Comparison of ENCODE assay signal across 8 mouse cellular contexts in the genomic region with DNA sequence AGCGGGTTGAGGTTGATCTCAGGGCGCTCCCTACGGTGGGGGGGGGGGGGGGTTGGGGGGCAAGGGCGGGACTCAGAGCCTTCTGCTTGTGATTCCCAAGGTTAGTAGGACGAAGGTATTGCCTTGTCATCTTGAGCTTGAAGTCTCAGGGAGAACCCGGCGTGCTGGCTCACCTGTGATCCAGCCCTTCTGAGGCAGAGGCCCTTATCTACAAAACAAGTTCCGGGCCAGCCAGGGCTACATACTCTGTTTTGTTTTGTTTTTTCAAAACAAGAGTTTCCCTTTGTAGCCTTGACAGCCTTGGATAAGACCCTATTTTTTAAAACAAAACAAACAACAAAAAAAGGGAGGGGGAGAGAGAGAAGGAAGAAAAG. TPM values are rescaled to one million over a fixed set of nuclear protein-coding genes. Genes with fewer than 3 reads are reported as not detected.
DNase-seq lines count a peak whose midpoint lies in the region; ATAC-seq and TF ChIP-seq lines count a peak whose summit lies in the region.

No protein-coding gene starts in this region.

- TF ChIP-seq CTCF in G1E (IDR thresholded peaks at IDR 0.05; ENCODE audit: low read depth, low read length) = no peak
- TF ChIP-seq CTCF in liver, postnatal 0 days (IDR thresholded peaks at IDR 0.05; ENCODE audit: low read depth) = no peak

- H3K36me3 ChIP-seq in heart, embryonic 15.5 days = no peaks in the 10 kb centered on the region
- peaks cover 34% of the 10 kb centered on the region for H3K36me3 ChIP-seq in G1E (replicated peaks)
- H3K36me3 ChIP-seq in forebrain, embryonic 15.5 days = no peaks in the 10 kb centered on the region
- H3K36me3 ChIP-seq in liver, postnatal 0 days (replicated peaks; ENCODE audit: insufficient read depth, low read length) = no peaks in the 10 kb centered on the region

- H3K9ac ChIP-seq in heart, embryonic 15.5 days = no peak overlapping the region; the same call in 1 of the 2 replicates
- no peak overlapping the region for H3K9ac ChIP-seq in forebrain, embryonic 15.5 days (replicated peaks)
- H3K9ac ChIP-seq in liver, postnatal 0 days (replicated peaks) = peak overlapping the region; percentile 47; the same call in 1 of the 2 replicates

- no peaks in the 10 kb centered on the region for H3K27me3 ChIP-seq in heart, embryonic 15.5 days
- no peaks in the 10 kb centered on the region for H3K27me3 ChIP-seq in G1E (ENCODE audit: insufficient read depth, low read length)
- no peaks in the 10 kb centered on the region for H3K27me3 ChIP-seq in forebrain, embryonic 15.5 days
- H3K27me3 ChIP-seq in liver, postnatal 0 days (ENCODE audit: insufficient read depth, low read length) = 0 out of 2 replicates have a peak, but pooled peaks cover 4% of the 10 kb centered on the region

- no peak for DNase-seq in heart, adult 9 months (ENCODE audit: low spot score in 2 of 2)
- DNase-seq in G1E (ENCODE audit: low spot score) = no peak
- no peak for DNase-seq in liver, postnatal 0 days
- no peak for DNase-seq in left cerebral cortex, adult 11 months (ENCODE audit: low spot score)
- no peak for DNase-seq in ovary, postnatal 14 days (ENCODE audit: low spot score)

- WGBS in heart, embryonic 15.5 days = under 1% methylated on average over 8 of the region's 8 CpGs
- WGBS in forebrain, embryonic 15.5 days = under 1% methylated on average over 8 of the region's 8 CpGs
- WGBS in liver, postnatal 0 days (ENCODE audit: insufficient replicate concordance) = 3% methylated on average over 8 of the region's 8 CpGs

- peak overlapping the region; percentile 65 for H3K4me3 ChIP-seq in heart, embryonic 15.5 days
- H3K4me3 ChIP-seq in G1E (ENCODE audit: low read depth, low read length) = peak overlapping the region; percentile 90
- H3K4me3 ChIP-seq in forebrain, embryonic 15.5 days = peak overlapping the region; percentile 76
- H3K4me3 ChIP-seq in liver, postnatal 0 days (ENCODE audit: low read depth, low read length) = peak overlapping the region; percentile 67

- peaks cover 9% of the 10 kb centered on the region for H3K4me1 ChIP-seq in heart, embryonic 15.5 days (replicated peaks)
- H3K4me1 ChIP-seq in G1E (ENCODE audit: insufficient read depth, low read depth, low read length) = peaks cover 36% of the 10 kb centered on the region
- H3K4me1 ChIP-seq in forebrain, embryonic 15.5 days = peaks cover 24% of the 10 kb centered on the region
- H3K4me1 ChIP-seq in liver, postnatal 0 days (ENCODE audit: insufficient read depth) = peaks cover 16% of the 10 kb centered on the region

- H3K9me3 ChIP-seq in heart, embryonic 15.5 days (replicated peaks) = no peaks in the 10 kb centered on the region
- no peaks in the 10 kb centered on the region for H3K9me3 ChIP-seq in G1E (replicated peaks)
- H3K9me3 ChIP-seq in forebrain, embryonic 15.5 days = no peaks in the 10 kb centered on the region
- H3K9me3 ChIP-seq in liver, postnatal 0 days (ENCODE audit: low read length) = no peaks in the 10 kb centered on the region

- peak overlapping the region; percentile 99 for H3K4me2 ChIP-seq in heart, embryonic 15.5 days
- H3K4me2 ChIP-seq in forebrain, embryonic 15.5 days (replicated peaks) = peak overlapping the region; percentile 88
- H3K4me2 ChIP-seq in liver, postnatal 0 days (ENCODE audit: low read depth, low read length) = peak overlapping the region; percentile 99

- no peak for TF ChIP-seq EP300 in liver, postnatal 0 days (IDR thresholded peaks at IDR 0.05; ENCODE audit: low read depth)

- no peak for ATAC-seq in heart, embryonic 15.5 days (replicated peaks; ENCODE audit: insufficient number of reproducible peaks, insufficient read depth, low FRiP score, low read depth)
- ATAC-seq in G1E (ENCODE audit: extremely low read depth, insufficient number of reproducible peaks, low FRiP score, poor library complexity, severe bottlenecking) = no peak
- no peak; the same call in 1 of the 2 replicates for ATAC-seq in forebrain, embryonic 15.5 days (replicated peaks)
- ATAC-seq in liver, postnatal 0 days = peak; percentile 52
- ATAC-seq in CD4-positive, CD25-positive, alpha-beta regulatory T cell, adult 4 months = no peak

- H3K27ac ChIP-seq in heart, embryonic 15.5 days = 0 out of 2 replicates have a peak overlapping the region, but pooled peaks have one; percentile 31
- H3K27ac ChIP-seq in forebrain, embryonic 15.5 days (replicated peaks) = peak overlapping the region; percentile 89
- H3K27ac ChIP-seq in liver, postnatal 0 days (ENCODE audit: low read depth) = peak overlapping the region; percentile 53; the same call in 1 of the 2 replicates

RNA-seq across cellular contexts. Expression of a gene that starts 0.3 kb away (rescaled TPM):
- polyA plus RNA-seq in heart, embryonic 15.5 days (2015; fragmentation: Nextera tagmentation; extraction: Ambion mirVana) = 18.1 and 27.9 TPM in 2 replicates
- total RNA-seq in G1E (2014; fragmentation: Nextera tagmentation) = 51.6 and 57.8 TPM in 2 replicates
- total RNA-seq in G1E (2017) = 35.9 and 42.9 TPM in 2 replicates
- polyA plus RNA-seq in G1E (2012) = 157 and 161 TPM in 2 replicates
- polyA plus RNA-seq in forebrain, embryonic 15.5 days (2015; fragmentation: Nextera tagmentation; extraction: Ambion mirVana) = 82.5 and 84.5 TPM in 2 replicates
- polyA plus RNA-seq in liver, postnatal 0 days (2015; fragmentation: Nextera tagmentation; extraction: Ambion mirVana) = 9.8 and 10.1 TPM in 2 replicates
- 10 to 100 TPM; 11.4 to 14.4 TPM for polyA plus RNA-seq in CD4-positive, CD25-positive, alpha-beta regulatory T cell, adult 4 months (2017; shearing (Covaris generic))

RNA-seq across cellular contexts. Expression of a gene that starts 19.3 kb away (rescaled TPM):
- polyA plus RNA-seq in heart, embryonic 15.5 days (2015; fragmentation: Nextera tagmentation; extraction: Ambion mirVana) = not detected in 2 replicates
- not detected in 2 replicates for total RNA-seq in G1E (2014; fragmentation: Nextera tagmentation)
- total RNA-seq in G1E (2017) = not detected in 2 replicates
- polyA plus RNA-seq in G1E (2012) = not detected in 2 replicates
- polyA plus RNA-seq in forebrain, embryonic 15.5 days (2015; fragmentation: Nextera tagmentation; extraction: Ambion mirVana) = not detected in 2 replicates
- polyA plus RNA-seq in liver, postnatal 0 days (2015; fragmentation: Nextera tagmentation; extraction: Ambion mirVana) = not detected in 2 replicates
- not detected for polyA plus RNA-seq in CD4-positive, CD25-positive, alpha-beta regulatory T cell, adult 4 months (2017; shearing (Covaris generic))

RNA-seq across cellular contexts. Expression of a gene that starts 24.5 kb away (rescaled TPM):
- 5.7 and 9.6 TPM in 2 replicates for polyA plus RNA-seq in heart, embryonic 15.5 days (2015; fragmentation: Nextera tagmentation; extraction: Ambion mirVana)
- total RNA-seq in G1E (2014; fragmentation: Nextera tagmentation) = not detected in 2 replicates
- 0.17 TPM in 1 of 2 replicates, not detected in the other for total RNA-seq in G1E (2017)
- polyA plus RNA-seq in G1E (2012) = not detected in 2 replicates
- polyA plus RNA-seq in forebrain, embryonic 15.5 days (2015; fragmentation: Nextera tagmentation; extraction: Ambion mirVana) = 130 and 133 TPM in 2 replicates
- polyA plus RNA-seq in liver, postnatal 0 days (2015; fragmentation: Nextera tagmentation; extraction: Ambion mirVana) = 0.52 and 0.59 TPM in 2 replicates
- polyA plus RNA-seq in CD4-positive, CD25-positive, alpha-beta regulatory T cell, adult 4 months (2017; shearing (Covaris generic)) = not detected

RNA-seq across cellular contexts. Expression of a gene that starts 26.6 kb away (rescaled TPM):
- 58.2 and 85.4 TPM in 2 replicates for polyA plus RNA-seq in heart, embryonic 15.5 days (2015; fragmentation: Nextera tagmentation; extraction: Ambion mirVana)
- total RNA-seq in G1E (2014; fragmentation: Nextera tagmentation) (49.8 and 50.1 TPM in 2 replicates), G1E (2017) (114 and 154 TPM in 2 replicates)
- 10.1 and 12.4 TPM in 2 replicates for polyA plus RNA-seq in G1E (2012)
- 58.9 and 59.5 TPM in 2 replicates for polyA plus RNA-seq in forebrain, embryonic 15.5 days (2015; fragmentation: Nextera tagmentation; extraction: Ambion mirVana)
- polyA plus RNA-seq in liver, postnatal 0 days (2015; fragmentation: Nextera tagmentation; extraction: Ambion mirVana) = 25.7 and 27.8 TPM in 2 replicates
- polyA plus RNA-seq in CD4-positive, CD25-positive, alpha-beta regulatory T cell, adult 4 months (2017; shearing (Covaris generic)) = 10 to 100 TPM; 56.5 to 73.1 TPM

RNA-seq across cellular contexts. Expression of a gene that starts 35.0 kb away (rescaled TPM):
- polyA plus RNA-seq in heart, embryonic 15.5 days (2015; fragmentation: Nextera tagmentation; extraction: Ambion mirVana) = 134 and 145 TPM in 2 replicates
- total RNA-seq in G1E (2014; fragmentation: Nextera tagmentation) (6.8 and 8.4 TPM in 2 replicates), G1E (2017) (25.0 and 26.7 TPM in 2 replicates)
- polyA plus RNA-seq in G1E (2012) = 36.8 and 62.8 TPM in 2 replicates
- polyA plus RNA-seq in forebrain, embryonic 15.5 days (2015; fragmentation: Nextera tagmentation; extraction: Ambion mirVana) = 89.8 and 91.2 TPM in 2 replicates
- 57.0 and 57.3 TPM in 2 replicates for polyA plus RNA-seq in liver, postnatal 0 days (2015; fragmentation: Nextera tagmentation; extraction: Ambion mirVana)
- 10 to 100 TPM; 22.0 to 26.3 TPM for polyA plus RNA-seq in CD4-positive, CD25-positive, alpha-beta regulatory T cell, adult 4 months (2017; shearing (Covaris generic))

Comparison
In these comparisons a context has a peak if more than half of its experiments do, and no peak if none do; other contexts are left out.
1. H3K27ac ChIP-seq: peak in every context shown above with its lines; median percentile 89 in forebrain, embryonic 15.5 days; 53 in liver, postnatal 0 days; 31 in heart, embryonic 15.5 days.
2. RNA of a gene that starts 24.5 kb away (polyA plus RNA-seq): 130 to 133 TPM in forebrain, embryonic 15.5 days; 5.7 to 9.6 TPM in heart, embryonic 15.5 days, 0.52 to 0.59 TPM in liver, postnatal 0 days, not detected in G1E and not detected in CD4-positive, CD25-positive, alpha-beta regulatory T cell, adult 4 months; every median in the first group is over 10 times any median in the second.
3. Peak in every context shown above with its lines, with median percentiles within 50 percentile points of each other: H3K4me2 ChIP-seq and H3K4me3 ChIP-seq.